Mouse (Mus musculus): ENCODE results near the gene Rptor. TPM values are rescaled to one million over a fixed set of nuclear protein-coding genes. Genes with fewer than 3 reads are reported as not detected.

Rptor gene
- polyA plus RNA-seq, 1 experiment from 2014 or later, result 12.4 TPM

DNA sequence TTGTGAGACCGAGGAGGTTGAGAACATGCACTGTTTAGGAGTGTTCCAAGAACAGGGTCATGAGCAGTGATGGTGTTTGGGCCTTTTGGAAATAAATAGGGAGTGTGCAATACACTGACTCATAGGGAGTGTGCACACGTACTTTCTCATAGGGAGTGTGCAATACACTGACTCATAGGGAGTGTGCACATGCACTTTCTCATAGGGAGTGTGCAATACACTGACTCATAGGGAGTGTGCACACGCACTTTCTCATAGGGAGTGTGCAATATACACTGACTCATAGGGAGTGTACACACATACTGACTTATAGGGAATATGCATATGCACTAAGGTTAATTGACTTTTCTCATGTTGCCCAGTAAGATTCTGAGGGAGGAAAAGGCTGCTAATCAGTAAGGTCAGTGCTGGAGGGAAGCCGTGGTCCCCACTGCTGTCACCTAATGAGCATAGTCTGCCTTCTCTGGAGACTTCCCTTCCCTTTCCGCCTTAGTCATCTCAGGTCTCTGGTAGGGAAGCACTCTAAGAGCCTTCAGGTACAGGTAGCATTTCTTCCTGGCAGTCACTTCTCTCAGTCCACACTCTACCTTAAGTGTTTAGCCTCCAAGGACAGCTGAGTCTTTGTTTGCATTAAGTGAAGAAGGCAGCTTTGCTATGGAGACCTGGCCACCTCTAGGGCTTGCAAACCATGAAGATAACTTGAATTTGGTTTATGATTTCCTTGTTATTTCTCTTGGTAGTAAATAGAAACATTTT is 113.3 kb downstream of the Rptor start:
- Histone ChIP-seq H3K36me3 (ENCODE audit: control insufficient read depth, insufficient read depth, low read length) (no peaks in the 10 kb centered on the region), H3K9me3 (ENCODE audit: control insufficient read depth, low read length) (no peaks in the 10 kb centered on the region), H3K27ac (ENCODE audit: low read depth, low read length) (no peak overlapping the region), H3K9ac (ENCODE audit: low read depth, low read length) (no peak overlapping the region), H3K27me3 (ENCODE audit: control insufficient read depth, insufficient read depth, low read length) (no peaks in the 10 kb centered on the region), H3K4me2 (replicated peaks; ENCODE audit: low read depth, low read length) (no peak overlapping the region), H3K4me1 (replicated peaks; ENCODE audit: control insufficient read depth, insufficient read depth, low read length) (no peaks in the 10 kb centered on the region), H3K4me3 (ENCODE audit: low read depth, low read length) (no peak overlapping the region)
- no peak for ATAC-seq (ENCODE audit: low FRiP score)
- 93% methylated on average over 5 of the region's 5 CpGs for WGBS
- no peak for DNase-seq (ENCODE audit: low spot score)

DNA sequence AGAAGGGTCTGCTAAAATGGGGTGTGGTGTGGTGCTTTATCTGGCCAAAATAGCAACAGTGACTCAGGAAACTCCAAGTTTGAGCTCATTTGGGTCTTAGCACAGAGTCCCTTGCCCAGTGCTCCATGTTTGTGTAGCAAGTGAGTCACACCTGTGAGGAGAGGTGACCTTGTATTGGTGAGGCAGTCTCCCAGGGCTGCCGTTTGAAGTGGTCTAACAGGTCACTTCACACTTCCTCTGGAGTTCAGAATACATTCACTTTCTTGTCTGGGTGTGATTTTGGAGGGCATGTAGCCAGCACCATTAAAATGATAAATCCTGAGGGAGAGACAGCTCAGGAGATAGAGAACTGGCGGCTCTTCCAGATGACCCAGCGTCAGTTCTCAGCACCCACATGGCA is 115.4 kb downstream of the Rptor start:
- no peak overlapping the region for H3K4me3 ChIP-seq (ENCODE audit: low read depth, low read length)
- no peak for DNase-seq (ENCODE audit: low spot score)
- no peaks in the 10 kb centered on the region for H3K9me3 ChIP-seq (ENCODE audit: control insufficient read depth, low read length)
- no peak overlapping the region for H3K9ac ChIP-seq (ENCODE audit: low read depth, low read length)
- ATAC-seq (ENCODE audit: low FRiP score), result no peak
- H3K27me3 ChIP-seq (ENCODE audit: control insufficient read depth, insufficient read depth, low read length), result no peaks in the 10 kb centered on the region
- 96% methylated on average over 3 of the region's 3 CpGs for WGBS
- no peaks in the 10 kb centered on the region for H3K36me3 ChIP-seq (ENCODE audit: control insufficient read depth, insufficient read depth, low read length)
- H3K4me1 ChIP-seq (replicated peaks; ENCODE audit: control insufficient read depth, insufficient read depth, low read length), result no peaks in the 10 kb centered on the region
- H3K27ac ChIP-seq (ENCODE audit: low read depth, low read length), result no peak overlapping the region
- H3K4me2 ChIP-seq (replicated peaks; ENCODE audit: low read depth, low read length), result no peak overlapping the region

DNA sequence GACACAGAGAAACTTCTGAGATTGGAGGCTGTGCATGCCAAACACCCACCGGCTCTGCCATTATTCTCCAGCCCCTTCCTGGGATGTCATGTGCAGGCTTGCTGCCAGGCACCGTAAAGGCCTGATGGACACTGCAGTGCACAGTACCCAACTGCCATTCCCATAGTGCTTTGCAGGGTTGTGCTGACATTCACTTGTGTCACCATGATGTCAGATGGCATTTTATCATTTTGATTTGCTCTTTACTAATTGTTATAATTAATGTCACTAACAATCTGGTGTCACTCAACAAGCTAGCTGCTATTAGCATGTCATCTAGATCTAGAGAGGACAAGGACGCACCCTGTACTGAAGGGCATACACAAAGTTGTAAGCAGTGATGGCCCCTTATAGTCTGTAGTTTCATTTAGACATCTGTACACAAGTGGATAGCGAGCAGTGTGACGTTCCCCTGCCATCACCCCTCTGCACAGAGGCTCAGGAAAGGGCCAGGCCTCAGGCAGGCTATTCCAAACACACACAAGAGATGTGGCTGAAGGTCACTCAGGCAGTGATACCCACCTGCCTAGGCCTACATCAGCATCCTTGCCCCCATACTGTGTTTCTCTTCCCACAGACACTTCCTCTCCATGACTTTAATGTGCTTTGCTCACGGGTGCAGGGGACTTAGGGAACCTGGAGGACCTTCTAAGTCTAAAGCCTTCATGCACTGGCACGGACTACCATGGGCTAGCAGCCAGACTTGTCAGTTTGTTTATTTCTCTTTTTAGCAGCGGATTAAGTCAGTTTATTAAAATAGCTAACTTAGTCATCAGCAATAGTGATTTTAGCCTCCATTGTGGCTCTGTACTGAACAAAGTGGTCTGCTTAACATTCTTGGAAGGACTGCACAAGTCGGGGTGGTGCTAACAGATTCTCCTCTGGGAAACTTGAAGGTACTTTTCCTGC is 117.7 kb downstream of the Rptor start:
- Histone ChIP-seq H3K9me3 (ENCODE audit: control insufficient read depth, low read length) (no peaks in the 10 kb centered on the region), H3K9ac (ENCODE audit: low read depth, low read length) (no peak overlapping the region), H3K4me2 (replicated peaks; ENCODE audit: low read depth, low read length) (no peak overlapping the region), H3K27ac (ENCODE audit: low read depth, low read length) (no peak overlapping the region), H3K4me3 (ENCODE audit: low read depth, low read length) (no peak overlapping the region), H3K4me1 (replicated peaks; ENCODE audit: control insufficient read depth, insufficient read depth, low read length) (no peaks in the 10 kb centered on the region), H3K36me3 (ENCODE audit: control insufficient read depth, insufficient read depth, low read length) (no peaks in the 10 kb centered on the region), H3K27me3 (ENCODE audit: control insufficient read depth, insufficient read depth, low read length) (no peaks in the 10 kb centered on the region)
- whole genome bisulfite sequencing, result 89% methylated on average over 9 of the region's 9 CpGs
- no peak for DNase-seq (ENCODE audit: low spot score)
- no peak for ATAC-seq (ENCODE audit: low FRiP score)

DNA sequence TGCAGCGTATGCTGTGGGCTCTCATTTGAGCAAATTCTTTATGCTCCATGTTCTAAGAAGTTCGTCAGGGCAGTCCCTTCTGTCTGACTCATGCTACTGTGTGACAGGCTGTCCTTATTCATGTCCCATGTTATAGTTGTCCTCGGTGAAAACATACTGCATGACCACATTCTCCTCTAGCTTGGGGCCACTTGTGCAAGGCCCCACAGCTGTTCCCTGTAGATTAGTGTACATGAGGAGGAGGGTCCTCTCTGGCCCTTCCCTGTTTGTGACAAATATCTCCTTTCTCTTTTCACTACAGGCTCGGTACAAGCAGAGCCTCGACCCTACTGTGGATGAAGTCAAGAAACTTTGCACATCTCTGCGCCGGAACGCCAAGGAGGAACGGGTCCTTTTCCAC is 122.0 kb downstream of the Rptor start:
- no peaks in the 10 kb centered on the region for H3K36me3 ChIP-seq (ENCODE audit: control insufficient read depth, insufficient read depth, low read length)
- ATAC-seq (ENCODE audit: low FRiP score) (no peak), DNase-seq (ENCODE audit: low spot score) (no peak)
- 90% methylated on average over 9 of the region's 9 CpGs for WGBS
- no peaks in the 10 kb centered on the region for H3K27me3 ChIP-seq (ENCODE audit: control insufficient read depth, insufficient read depth, low read length)
- no peak overlapping the region for H3K4me2 ChIP-seq (replicated peaks; ENCODE audit: low read depth, low read length)
- no peaks in the 10 kb centered on the region for H3K4me1 ChIP-seq (replicated peaks; ENCODE audit: control insufficient read depth, insufficient read depth, low read length)
- H3K27ac ChIP-seq (ENCODE audit: low read depth, low read length), result no peak overlapping the region
- H3K9ac ChIP-seq (ENCODE audit: low read depth, low read length), result no peak overlapping the region
- no peaks in the 10 kb centered on the region for H3K9me3 ChIP-seq (ENCODE audit: control insufficient read depth, low read length)
- no peak overlapping the region for H3K4me3 ChIP-seq (ENCODE audit: low read depth, low read length)

DNA sequence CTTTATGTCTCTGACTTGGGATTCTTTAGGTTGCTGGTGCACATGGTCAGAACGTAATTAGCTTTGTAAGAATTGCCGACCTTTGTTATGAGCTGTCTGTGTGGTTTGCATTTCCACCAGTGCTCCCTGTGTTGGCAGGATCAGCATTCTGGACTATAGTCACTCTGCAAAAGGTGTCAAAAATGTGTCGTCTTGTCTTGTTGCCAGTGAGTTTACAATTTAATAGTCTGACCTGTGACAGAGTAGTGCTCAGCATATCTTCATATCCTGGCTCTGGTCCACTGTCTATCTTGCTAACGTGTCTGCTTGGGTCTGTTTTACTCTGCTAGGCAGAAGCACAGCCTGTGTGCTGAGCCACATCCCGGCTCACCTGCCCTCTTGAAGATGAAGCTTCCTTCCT is 128.7 kb downstream of the Rptor start:
- no peak for ATAC-seq (ENCODE audit: low FRiP score)
- H3K27ac ChIP-seq (ENCODE audit: low read depth, low read length), result no peak overlapping the region

DNA sequence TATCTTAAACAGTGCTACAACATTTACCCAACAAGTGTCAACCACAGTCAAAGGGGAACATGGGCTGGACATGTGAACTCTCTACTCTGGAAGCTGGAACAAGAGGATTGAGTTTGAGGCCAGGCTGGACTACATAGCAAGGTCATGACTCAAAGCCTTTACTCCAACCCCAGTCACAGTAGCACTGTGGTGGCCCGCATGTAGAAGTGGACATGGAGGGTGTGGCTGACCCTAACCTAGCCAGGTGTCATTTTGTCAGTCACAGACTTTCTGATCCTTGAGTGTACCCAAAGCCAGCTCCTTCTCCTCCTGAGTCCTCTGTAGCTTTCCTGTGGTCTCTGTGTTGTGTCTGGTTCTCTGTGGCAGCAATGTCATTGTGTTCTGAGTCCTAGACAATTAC is 129.7 kb downstream of the Rptor start:
- H3K4me2 ChIP-seq (replicated peaks; ENCODE audit: low read depth, low read length), result no peak overlapping the region
- H3K9ac ChIP-seq (ENCODE audit: low read depth, low read length), result no peak overlapping the region
- no peak overlapping the region for H3K27ac ChIP-seq (ENCODE audit: low read depth, low read length)
- ATAC-seq (ENCODE audit: low FRiP score) (no peak), DNase-seq (ENCODE audit: low spot score) (no peak)
- WGBS, result 85% methylated on average over 1 of the region's 1 CpGs
- no peaks in the 10 kb centered on the region for H3K9me3 ChIP-seq (ENCODE audit: control insufficient read depth, low read length)
- no peaks in the 10 kb centered on the region for H3K4me1 ChIP-seq (replicated peaks; ENCODE audit: control insufficient read depth, insufficient read depth, low read length)
- H3K36me3 ChIP-seq (ENCODE audit: control insufficient read depth, insufficient read depth, low read length), result no peaks in the 10 kb centered on the region
- H3K4me3 ChIP-seq (ENCODE audit: low read depth, low read length), result no peak overlapping the region
- H3K27me3 ChIP-seq (ENCODE audit: control insufficient read depth, insufficient read depth, low read length), result no peaks in the 10 kb centered on the region

More for the DNA sequence above, 128.7 kb downstream of the Rptor start:
- no peak for DNase-seq (ENCODE audit: low spot score)
- Histone ChIP-seq H3K4me1 (replicated peaks; ENCODE audit: control insufficient read depth, insufficient read depth, low read length) (no peaks in the 10 kb centered on the region), H3K27me3 (ENCODE audit: control insufficient read depth, insufficient read depth, low read length) (no peaks in the 10 kb centered on the region), H3K4me3 (ENCODE audit: low read depth, low read length) (no peak overlapping the region), H3K36me3 (ENCODE audit: control insufficient read depth, insufficient read depth, low read length) (no peaks in the 10 kb centered on the region), H3K4me2 (replicated peaks; ENCODE audit: low read depth, low read length) (no peak overlapping the region), H3K9ac (ENCODE audit: low read depth, low read length) (no peak overlapping the region), H3K9me3 (ENCODE audit: control insufficient read depth, low read length) (no peaks in the 10 kb centered on the region)
- WGBS, result 89% methylated on average over 5 of the region's 5 CpGs

DNA sequence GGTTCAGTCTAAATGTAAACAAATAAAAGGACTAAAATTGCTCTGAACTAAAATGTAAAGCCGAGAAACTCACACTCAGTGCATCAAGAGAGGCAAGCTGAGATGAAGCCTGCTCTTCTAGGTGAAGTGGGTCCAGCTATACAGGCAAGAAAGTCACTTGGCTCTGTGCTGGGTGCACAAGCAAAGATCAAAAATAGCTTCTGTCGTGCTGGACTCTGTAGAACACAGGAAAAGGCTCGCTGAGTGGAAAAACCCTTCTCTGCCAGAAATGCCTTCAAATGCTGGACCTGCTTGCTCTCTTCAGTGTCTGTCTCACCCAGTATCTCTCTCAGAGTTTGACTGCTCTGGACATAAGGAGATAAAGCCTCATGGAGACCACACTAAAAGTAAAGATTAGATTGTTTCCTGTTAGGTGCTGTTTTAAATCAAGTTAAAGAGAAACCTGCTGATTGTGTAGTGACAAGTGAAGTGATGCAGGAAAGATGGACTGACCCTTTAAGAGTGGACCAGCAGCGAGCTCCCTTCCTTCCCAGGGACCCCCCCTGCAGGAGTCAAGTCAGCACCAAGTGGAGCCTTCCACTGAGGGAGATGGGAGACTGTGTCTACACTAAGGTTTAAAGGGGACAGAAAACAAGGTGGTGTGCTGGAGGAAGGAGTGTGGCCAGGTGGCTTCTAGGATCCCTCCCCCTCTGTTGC is 130.4 kb downstream of the Rptor start:
- H3K36me3 ChIP-seq (ENCODE audit: control insufficient read depth, insufficient read depth, low read length), result no peaks in the 10 kb centered on the region
- H3K9ac ChIP-seq (ENCODE audit: low read depth, low read length), result no peak overlapping the region
- H3K27me3 ChIP-seq (ENCODE audit: control insufficient read depth, insufficient read depth, low read length), result no peaks in the 10 kb centered on the region
- no peak overlapping the region for H3K4me3 ChIP-seq (ENCODE audit: low read depth, low read length)
- H3K9me3 ChIP-seq (ENCODE audit: control insufficient read depth, low read length), result no peaks in the 10 kb centered on the region
- no peak overlapping the region for H3K4me2 ChIP-seq (replicated peaks; ENCODE audit: low read depth, low read length)
- ATAC-seq (ENCODE audit: low FRiP score), result no peak
- DNase-seq (ENCODE audit: low spot score), result no peak
- H3K4me1 ChIP-seq (replicated peaks; ENCODE audit: control insufficient read depth, insufficient read depth, low read length), result no peaks in the 10 kb centered on the region
- H3K27ac ChIP-seq (ENCODE audit: low read depth, low read length), result no peak overlapping the region
- WGBS, result 84% methylated on average over 4 of the region's 4 CpGs

DNA sequence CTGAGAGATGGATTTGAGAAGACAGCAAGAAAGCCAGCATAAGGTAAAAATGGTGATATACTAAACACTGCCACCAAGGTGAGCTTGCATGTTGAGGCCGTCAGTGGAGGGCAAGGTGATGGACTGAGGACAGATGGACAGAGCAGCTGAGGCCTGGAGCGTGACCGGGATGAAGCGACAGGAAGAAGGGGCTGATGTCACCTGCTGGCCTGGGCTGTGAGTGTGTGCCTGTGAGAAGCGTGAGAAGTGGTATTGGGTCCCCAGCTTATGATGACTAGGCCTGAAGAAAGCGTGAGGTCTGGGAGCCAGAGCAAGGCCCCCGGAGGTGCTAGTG is 130.9 kb downstream of the Rptor start:
- 91% methylated on average over 7 of the region's 7 CpGs for WGBS
- no peak overlapping the region for H3K27ac ChIP-seq (ENCODE audit: low read depth, low read length)

More for the DNA sequence above, 130.9 kb downstream of the Rptor start:
- DNase-seq (ENCODE audit: low spot score) (no peak), ATAC-seq (ENCODE audit: low FRiP score) (no peak)
- no peak overlapping the region for H3K4me2 ChIP-seq (replicated peaks; ENCODE audit: low read depth, low read length)
- no peak overlapping the region for H3K4me3 ChIP-seq (ENCODE audit: low read depth, low read length)
- H3K9me3 ChIP-seq (ENCODE audit: control insufficient read depth, low read length), result no peaks in the 10 kb centered on the region
- H3K27me3 ChIP-seq (ENCODE audit: control insufficient read depth, insufficient read depth, low read length), result no peaks in the 10 kb centered on the region
- H3K9ac ChIP-seq (ENCODE audit: low read depth, low read length), result no peak overlapping the region
- no peaks in the 10 kb centered on the region for H3K36me3 ChIP-seq (ENCODE audit: control insufficient read depth, insufficient read depth, low read length)
- H3K4me1 ChIP-seq (replicated peaks; ENCODE audit: control insufficient read depth, insufficient read depth, low read length), result no peaks in the 10 kb centered on the region
